Mouse (Mus musculus) adrenal gland, postnatal 14 days (tissue): Measurements from ENCODE around the gene Mmp15. TPM values are rescaled to one million over a fixed set of nuclear protein-coding genes. Genes with fewer than 3 reads are reported as not detected.
"Not testable (repeated sequence)": the region's sequence is repeated elsewhere in the genome, so short reads cannot be mapped to it uniquely, and the experiment has no call there.

ENCODE experiments used
- DNase-seq: peaks from one replicate; pipeline ENCODE4 v3.0.0; 2021; ENCODE audit warnings: mixed read lengths
- total RNA-seq: library from RNA; stranded (reverse); gene quantifications from 2 replicates; pipeline ENCODE4 v1.2.3, GENCODE M21; 2021

Mmp15 gene
- total RNA-seq, 1 experiment from 2014 or later = 21.3 TPM

- no peak for DNase-seq
Observed at GRCm38 (mm10) chr8:95377101-95377500, 25.0 kb downstream of the Mmp15 start.

GRCm38 (mm10) chr8:95377863-95378291, 25.8 kb downstream of the Mmp15 start:
- peak; percentile 53 for DNase-seq

GRCm38 (mm10) chr8:95378928-95379327, 26.9 kb downstream of the Mmp15 start:
- not testable (repeated sequence) for DNase-seq

- DNase-seq = no peak
Observed at GRCm38 (mm10) chr8:95380953-95381352, 28.9 kb downstream of the Mmp15 start.

- DNase-seq = no peak
Observed at GRCm38 (mm10) chr8:95381595-95381994, 29.5 kb downstream of the Mmp15 start.

- DNase-seq = no peak
Observed at GRCm38 (mm10) chr8:95384501-95384900, 32.4 kb downstream of the Mmp15 start.

- DNase-seq = no peak
Observed at GRCm38 (mm10) chr8:95386037-95386436, 34.0 kb downstream of the Mmp15 start.

GRCm38 (mm10) chr8:95387221-95387620, 35.2 kb downstream of the Mmp15 start:
- DNase-seq = no peak

- DNase-seq = no peak
Observed at GRCm38 (mm10) chr8:95387936-95388335, 35.9 kb downstream of the Mmp15 start.

- no peak for DNase-seq
Observed at GRCm38 (mm10) chr8:95390312-95390711, 38.2 kb downstream of the Mmp15 start.

- no peak for DNase-seq
Observed at GRCm38 (mm10) chr8:95391101-95391500, 39.0 kb downstream of the Mmp15 start.

- DNase-seq = peak; percentile 47
Observed at GRCm38 (mm10) chr8:95392604-95393003, 40.5 kb downstream of the Mmp15 start.

- DNase-seq = no peak
Observed at GRCm38 (mm10) chr8:95395186-95395918, 43.3 kb downstream of the Mmp15 start.

GRCm38 (mm10) chr8:95396752-95397151, 44.7 kb downstream of the Mmp15 start:
- no peak for DNase-seq

- DNase-seq = no peak
Observed at GRCm38 (mm10) chr8:95397201-95397600, 45.1 kb downstream of the Mmp15 start.

GRCm38 (mm10) chr8:95399131-95399530, 47.1 kb downstream of the Mmp15 start:
- no peak for DNase-seq

GRCm38 (mm10) chr8:95401091-95401490, 49.0 kb downstream of the Mmp15 start:
- DNase-seq = no peak

- DNase-seq = no peak
Observed at GRCm38 (mm10) chr8:95409518-95409917, 57.5 kb downstream of the Mmp15 start.

- DNase-seq = peak; percentile 51
Observed at GRCm38 (mm10) chr8:95411309-95411972, 59.4 kb downstream of the Mmp15 start.

GRCm38 (mm10) chr8:95422193-95422810, 70.2 kb downstream of the Mmp15 start:
- no peak for DNase-seq
